ENCODE assay signal across 19 mouse cellular contexts in genomic region chr16:26085160-26085559, GRCm38 (mm10). TPM values are rescaled to one million over a fixed set of nuclear protein-coding genes. Genes with fewer than 3 reads are reported as not detected.
DNase-seq lines count a peak whose midpoint lies in the region; ATAC-seq and TF ChIP-seq lines count a peak whose summit lies in the region.
"Had no signal": no experiment of that assay in that cellular context is flagged by ENCODE, and none has a peak within 500 bp of the region (broad histone marks: within the 10 kb centered on the region; RNA-seq: fewer than 3 reads in every experiment).

No protein-coding gene starts in this region.

- H3K4me3 ChIP-seq in heart, embryonic 11.5 days (ENCODE audit: low read depth, low read length), result no peak overlapping the region
- no peak overlapping the region for H3K4me3 ChIP-seq in heart, embryonic 15.5 days
- no peak overlapping the region for H3K4me3 ChIP-seq in kidney, postnatal 0 days (replicated peaks; ENCODE audit: low read depth, low read length)
- no peak overlapping the region for H3K4me3 ChIP-seq in kidney, embryonic 14.5 days (ENCODE audit: low read length)
- no peak overlapping the region for H3K4me3 ChIP-seq in brown adipose tissue, adult 24 weeks (ENCODE audit: insufficient read depth, low read depth, low read length)
- H3K4me3 ChIP-seq: embryonic facial prominence, embryonic 10.5 days; forebrain, embryonic 13.5 days; hindbrain, embryonic 13.5 days had no signal

- H3K27ac ChIP-seq in heart, embryonic 11.5 days (ENCODE audit: low read depth, low read length), result peak overlapping the region; percentile 30
- H3K27ac ChIP-seq in heart, embryonic 15.5 days, result peak overlapping the region; percentile 1; the same call in 1 of the 2 replicates
- peak overlapping the region; percentile 54; the same call in 1 of the 2 replicates for H3K27ac ChIP-seq in kidney, postnatal 0 days
- H3K27ac ChIP-seq in kidney, embryonic 14.5 days (ENCODE audit: low read depth, low read length), result no peak overlapping the region
- H3K27ac ChIP-seq in brown adipose tissue, adult 24 weeks (replicated peaks; ENCODE audit: low read depth, low read length), result peak overlapping the region; percentile 31; the same call in 1 of the 2 replicates
- H3K27ac ChIP-seq: embryonic facial prominence, embryonic 10.5 days; forebrain, embryonic 13.5 days; hindbrain, embryonic 13.5 days; hindbrain, postnatal 0 days had no signal

- TF ChIP-seq CTCF in kidney, postnatal 0 days (IDR thresholded peaks at IDR 0.05; ENCODE audit: low read depth), result no peak

- no peak for DNase-seq in heart, adult 8-10 months (ENCODE audit: low spot score)
- DNase-seq in heart, adult 9 months (ENCODE audit: low spot score in 2 of 2), result no peak
- no peak for DNase-seq in kidney, postnatal 0 days (ENCODE audit: low spot score)
- DNase-seq: adrenal gland, postnatal 14 days; cerebellum, adult 2 months; cerebellum, postnatal 10 days; forebrain, postnatal 0 days; gastrocnemius, postnatal 14 days had no signal

- no peaks in the 10 kb centered on the region for H3K9me3 ChIP-seq in heart, embryonic 11.5 days (replicated peaks; ENCODE audit: control insufficient read depth, low read length)
- no peaks in the 10 kb centered on the region for H3K9me3 ChIP-seq in heart, embryonic 15.5 days (replicated peaks)
- H3K9me3 ChIP-seq in kidney, postnatal 0 days (replicated peaks; ENCODE audit: low read length), result no peaks in the 10 kb centered on the region
- no peaks in the 10 kb centered on the region for H3K9me3 ChIP-seq in kidney, embryonic 14.5 days (ENCODE audit: control insufficient read depth, low read length)
- H3K9me3 ChIP-seq: embryonic facial prominence, embryonic 10.5 days; forebrain, embryonic 13.5 days; hindbrain, embryonic 13.5 days had no signal

- 33% methylated on average over 2 of the region's 2 CpGs for WGBS in heart, embryonic 11.5 days (ENCODE audit: insufficient replicate concordance)
- WGBS in heart, embryonic 15.5 days, result 17% methylated on average over 2 of the region's 2 CpGs
- 37% methylated on average over 2 of the region's 2 CpGs for WGBS in kidney, postnatal 0 days
- 45% methylated on average over 2 of the region's 2 CpGs for WGBS in kidney, embryonic 14.5 days

- no peak overlapping the region for H3K9ac ChIP-seq in heart, embryonic 11.5 days (ENCODE audit: low read depth, low read length)
- H3K9ac ChIP-seq in heart, embryonic 15.5 days, result no peak overlapping the region
- no peak overlapping the region; the same call in 1 of the 2 replicates for H3K9ac ChIP-seq in kidney, postnatal 0 days (ENCODE audit: low read depth, low read length)
- no peak overlapping the region for H3K9ac ChIP-seq in kidney, embryonic 14.5 days (ENCODE audit: low read depth, low read length)
- H3K9ac ChIP-seq: forebrain, embryonic 13.5 days; forebrain, postnatal 0 days; hindbrain, embryonic 13.5 days had no signal

- ATAC-seq in heart, embryonic 11.5 days (replicated peaks; ENCODE audit: insufficient number of reproducible peaks, low FRiP score, low TSS enrichment), result no peak
- ATAC-seq in heart, embryonic 15.5 days (replicated peaks; ENCODE audit: insufficient number of reproducible peaks, insufficient read depth, low FRiP score, low read depth), result no peak
- no peak for ATAC-seq in kidney, postnatal 0 days (replicated peaks; ENCODE audit: low FRiP score, low read depth)
- no peak for ATAC-seq in kidney, embryonic 14.5 days (ENCODE audit: low FRiP score, low TSS enrichment)
- ATAC-seq: activated CD4-positive, CD25-positive, alpha-beta regulatory T cell, adult 4 months; forebrain, embryonic 13.5 days; forebrain, postnatal 0 days; hindbrain, postnatal 0 days; Patski had no signal

- no peaks in the 10 kb centered on the region for H3K36me3 ChIP-seq in heart, embryonic 11.5 days (ENCODE audit: control insufficient read depth, insufficient read depth, low read length)
- no peaks in the 10 kb centered on the region for H3K36me3 ChIP-seq in heart, embryonic 15.5 days
- no peaks in the 10 kb centered on the region for H3K36me3 ChIP-seq in kidney, postnatal 0 days (ENCODE audit: insufficient read depth, low read length)
- no peaks in the 10 kb centered on the region for H3K36me3 ChIP-seq in kidney, embryonic 14.5 days (ENCODE audit: control insufficient read depth, insufficient read depth, low read length)
- H3K36me3 ChIP-seq: embryonic facial prominence, embryonic 10.5 days; hindbrain, embryonic 13.5 days had no signal

- peaks cover 26% of the 10 kb centered on the region for H3K4me1 ChIP-seq in heart, embryonic 11.5 days (ENCODE audit: control insufficient read depth, insufficient read depth, low read length)
- H3K4me1 ChIP-seq in heart, embryonic 15.5 days (replicated peaks), result peaks cover 22% of the 10 kb centered on the region
- 0 out of 2 replicates have a peak, but pooled peaks cover 14% of the 10 kb centered on the region for H3K4me1 ChIP-seq in kidney, postnatal 0 days (replicated peaks; ENCODE audit: insufficient read depth, low read length)
- 0 out of 2 replicates have a peak, but pooled peaks cover 10% of the 10 kb centered on the region for H3K4me1 ChIP-seq in kidney, embryonic 14.5 days (ENCODE audit: control insufficient read depth, insufficient read depth, low read length)
- peaks cover 3% of the 10 kb centered on the region for H3K4me1 ChIP-seq in brown adipose tissue, adult 24 weeks (ENCODE audit: control insufficient read depth, insufficient read depth, insufficient read length, low read length)
- H3K4me1 ChIP-seq: forebrain, embryonic 13.5 days; hindbrain, embryonic 13.5 days had no signal

- H3K27me3 ChIP-seq in heart, embryonic 11.5 days (ENCODE audit: control insufficient read depth, insufficient read depth, low read length), result no peaks in the 10 kb centered on the region
- H3K27me3 ChIP-seq in heart, embryonic 15.5 days, result no peaks in the 10 kb centered on the region
- no peaks in the 10 kb centered on the region for H3K27me3 ChIP-seq in kidney, postnatal 0 days (ENCODE audit: insufficient read depth, low read length)
- H3K27me3 ChIP-seq in kidney, embryonic 14.5 days (ENCODE audit: control insufficient read depth, insufficient read depth, low read length), result no peaks in the 10 kb centered on the region
- H3K27me3 ChIP-seq: forebrain, embryonic 13.5 days; hindbrain, embryonic 13.5 days; Patski had no signal

- H3K4me2 ChIP-seq in heart, embryonic 11.5 days, result no peak overlapping the region
- no peak overlapping the region for H3K4me2 ChIP-seq in heart, embryonic 15.5 days
- H3K4me2 ChIP-seq in kidney, postnatal 0 days (ENCODE audit: low read length), result no peak overlapping the region
- H3K4me2 ChIP-seq in kidney, embryonic 14.5 days (replicated peaks; ENCODE audit: low read depth, low read length), result no peak overlapping the region
- H3K4me2 ChIP-seq: forebrain, embryonic 13.5 days; hindbrain, embryonic 13.5 days had no signal

RNA-seq across cellular contexts. Expression of gene P3h2, which starts 20.4 kb away (rescaled TPM):
- 18.2 and 18.9 TPM in 2 replicates for polyA plus RNA-seq in heart, embryonic 11.5 days (2014; fragmentation: Nextera tagmentation; extraction: Ambion mirVana)
- total RNA-seq in heart, adult 8-10 months (2022), result 1 to 10 TPM; 2.6 to 4.6 (median 3.6) TPM
- polyA plus RNA-seq in heart, embryonic 15.5 days (2015; fragmentation: Nextera tagmentation; extraction: Ambion mirVana), result 3.5 and 5.2 TPM in 2 replicates
- 12.0 and 14.7 TPM in 2 replicates for polyA plus RNA-seq in kidney, postnatal 0 days (2015; fragmentation: Nextera tagmentation; extraction: Ambion mirVana)
- polyA plus RNA-seq in kidney, embryonic 14.5 days (2014; fragmentation: Nextera tagmentation; extraction: Ambion mirVana), result 4.5 and 9.5 TPM in 2 replicates
- polyA plus RNA-seq in brown adipose tissue, adult 24 weeks (2012; ENCODE audit: insufficient read depth, insufficient read length, missing spikeins), result 1.2 and 1.7 TPM in 2 replicates
- total RNA-seq: MEL had no signal
